26 mouse cellular contexts compared by ENCODE assay signal in genomic region chr4:63426308-63426707, GRCm38 (mm10). TPM values are rescaled to one million over a fixed set of nuclear protein-coding genes. Genes with fewer than 3 reads are reported as not detected.
DNase-seq lines count a peak whose midpoint lies in the region; ATAC-seq lines count a peak whose summit lies in the region.
"Had no signal": no experiment of that assay in that cellular context is flagged by ENCODE, and none has a peak within 500 bp of the region (broad histone marks: within the 10 kb centered on the region; RNA-seq: fewer than 3 reads in every experiment).

No protein-coding gene starts in this region.

- H3K27me3 ChIP-seq in kidney, embryonic 16.5 days (ENCODE audit: insufficient read depth, low read length): no peaks in the 10 kb centered on the region
- H3K27me3 ChIP-seq: hindbrain, embryonic 12.5 days; midbrain, embryonic 15.5 days; stomach, embryonic 15.5 days had no signal

- H3K27ac ChIP-seq in kidney, embryonic 16.5 days (ENCODE audit: low read length): 0 out of 2 replicates have a peak overlapping the region, but pooled peaks have one; percentile 16
- H3K27ac ChIP-seq: forebrain, embryonic 10.5 days; heart, embryonic 13.5 days; midbrain, embryonic 15.5 days; stomach, embryonic 15.5 days had no signal

- no peak overlapping the region for H3K4me3 ChIP-seq in kidney, embryonic 16.5 days (ENCODE audit: low read length)
- H3K4me3 ChIP-seq: forebrain, embryonic 10.5 days; heart, embryonic 13.5 days; hindbrain, embryonic 12.5 days; midbrain, embryonic 15.5 days; stomach, embryonic 15.5 days had no signal

- ATAC-seq in kidney, embryonic 16.5 days (ENCODE audit: low FRiP score, low TSS enrichment): peak; percentile 76; the same call in 1 of the 2 replicates
- ATAC-seq: forebrain, postnatal 0 days; midbrain, embryonic 15.5 days had no signal

- WGBS in kidney, embryonic 16.5 days: 33% methylated on average over 8 of the region's 8 CpGs

- H3K36me3 ChIP-seq in kidney, embryonic 16.5 days (ENCODE audit: insufficient read depth, low read length): no peaks in the 10 kb centered on the region
- H3K36me3 ChIP-seq: heart, embryonic 13.5 days; hindbrain, embryonic 12.5 days; midbrain, embryonic 15.5 days; stomach, embryonic 15.5 days had no signal

- no peak overlapping the region for H3K9ac ChIP-seq in kidney, embryonic 16.5 days (replicated peaks; ENCODE audit: low read length)
- H3K9ac ChIP-seq: forebrain, postnatal 0 days; heart, embryonic 13.5 days; hindbrain, embryonic 12.5 days; midbrain, embryonic 15.5 days; stomach, embryonic 15.5 days had no signal

- DNase-seq in kidney, postnatal 14 days: no peak
- DNase-seq in ES-CJ7 (ENCODE audit: low read depth, low spot score): peak; percentile 35
- DNase-seq in embryo, embryonic 10.5 days (ENCODE audit: low spot score): peak; percentile 33
- DNase-seq in mesoderm, embryonic 11.5 days (ENCODE audit: low read depth, low spot score): peak; percentile 61
- DNase-seq in right cerebral cortex, adult 18-20 months: no peak
- DNase-seq in spleen, postnatal 4 days (ENCODE audit: low spot score in 2 of 2): no peak
- DNase-seq: adrenal gland, adult 2 months; B cell, adult 2 months; cerebellum, adult 18-20 months; cerebellum, postnatal 14 days; forebrain, postnatal 0 days; gastrocnemius, postnatal 25 days; heart, adult 18-20 months; heart, postnatal 14 days; kidney, adult 11 months; layer of hippocampus, adult 9-11 months; liver; lung, postnatal 4 days; right cerebral cortex, postnatal 14 days; thymus, postnatal 25 days had no signal

- no peak overlapping the region for H3K4me2 ChIP-seq in kidney, embryonic 16.5 days (replicated peaks; ENCODE audit: low read depth, low read length)
- H3K4me2 ChIP-seq: heart, embryonic 13.5 days; hindbrain, embryonic 12.5 days; midbrain, embryonic 15.5 days; stomach, embryonic 15.5 days had no signal

- H3K9me3 ChIP-seq in kidney, embryonic 16.5 days (ENCODE audit: low read length): no peaks in the 10 kb centered on the region
- H3K9me3 ChIP-seq: forebrain, embryonic 10.5 days; heart, embryonic 13.5 days; hindbrain, embryonic 12.5 days; midbrain, embryonic 15.5 days; stomach, embryonic 15.5 days had no signal

- peaks cover 8% of the 10 kb centered on the region for H3K4me1 ChIP-seq in kidney, embryonic 16.5 days (ENCODE audit: insufficient read depth, low read length)
- H3K4me1 ChIP-seq: midbrain, embryonic 15.5 days; stomach, embryonic 15.5 days had no signal

RNA-seq across cellular contexts. Expression of gene Akna, which starts 23.2 kb away (rescaled TPM):
- polyA plus RNA-seq in kidney, embryonic 16.5 days (2015; fragmentation: Nextera tagmentation; extraction: Ambion mirVana): 7.1 and 9.4 TPM in 2 replicates

Comparison
In these comparisons a context has a peak if more than half of its experiments do, and no peak if none do; other contexts are left out.
1. DNase-seq: peak in ES-CJ7 (single experiment), embryo, embryonic 10.5 days (single experiment) and mesoderm, embryonic 11.5 days (single experiment); none in kidney, postnatal 14 days (single experiment), right cerebral cortex, adult 18-20 months (single experiment) and spleen, postnatal 4 days (0 of 2).